Mouse (Mus musculus) heart, embryonic 16.5 days (tissue): Measurements from ENCODE around the gene Ficd. TPM values are rescaled to one million over a fixed set of nuclear protein-coding genes. Genes with fewer than 3 reads are reported as not detected.

Experiments used
- ATAC-seq: fragments of 200-750 bp; cut with Nextera tagmentation; replicated peaks from 2 replicates; pipeline ENCODE4 v1.8.0; 2017; ENCODE audit warnings: moderate number of reproducible peaks; ENCODE audit not compliant: insufficient read depth, low FRiP score; ENCODE audit errors: extremely low read depth
- H3K27ac ChIP-seq: fragments of 300-500 bp; sonication (generic); 2 replicates; pipeline ENCODE4 v1.5.1; 2014; ENCODE audit warnings: mild to moderate bottlenecking, low read length, control low read depth, moderate library complexity
- H3K27me3 ChIP-seq: fragments of 300-500 bp; sonication (generic); 2 replicates; pipeline ENCODE4 v1.6.1; 2014; ENCODE audit warnings: low read length, mixed read lengths; ENCODE audit not compliant: control insufficient read depth, insufficient read depth
- H3K36me3 ChIP-seq: fragments of 300-500 bp; sonication (generic); 2 replicates; pipeline ENCODE4 v1.6.1; 2014; ENCODE audit not compliant: control insufficient read depth, insufficient read depth
- H3K4me1 ChIP-seq: fragments of 300-500 bp; sonication (generic); 2 replicates; pipeline ENCODE4 v1.6.1; 2014; ENCODE audit warnings: low read length, mixed read lengths; ENCODE audit not compliant: control insufficient read depth, insufficient read depth
- H3K4me2 ChIP-seq: fragments of 300-500 bp; sonication (generic); 2 replicates; pipeline ENCODE4 v1.6.1; 2014; ENCODE audit warnings: low read depth, mild to moderate bottlenecking, control low read depth, low read length
- H3K4me3 ChIP-seq: fragments of 300-500 bp; sonication (generic); 2 replicates; pipeline ENCODE4 v1.5.1; 2014; ENCODE audit warnings: mild to moderate bottlenecking, control low read depth, low read length
- H3K9ac ChIP-seq: fragments of 300-500 bp; sonication (generic); 2 replicates; pipeline ENCODE4 v1.6.1; 2014; ENCODE audit warnings: low read length, control low read depth
- H3K9me3 ChIP-seq: fragments of 300-500 bp; sonication (generic); replicated peaks from 2 replicates; pipeline ENCODE4 v1.6.1; 2016; ENCODE audit warnings: low read length; ENCODE audit not compliant: control insufficient read depth
- WGBS: fragments of 180-500 bp; shearing (Covaris S2); extraction: QIAGEN DNeasy Blood & Tissue Kit; methylation state at CpG from one replicate; pipeline ENCODE4 v1.1.7; 2014; 5-methylcytosine and 5-hydroxymethylcytosine counted together
- polyA plus RNA-seq: library from polyadenylated mRNA; unstranded; fragments of >200 nt; fragmentation: Nextera tagmentation; extraction: Ambion mirVana; gene quantifications from 2 replicates; pipeline ENCODE4 v1.2.1, GENCODE M21; 2015

Gene Ficd
- polyA plus RNA-seq, 1 experiment from 2014 or later: 6.3 TPM

GRCm38 (mm10) chr5:113736522-113737164, 1.0 kb downstream of the Ficd start:
- H3K27me3 ChIP-seq: no peaks in the 10 kb centered on the region
- H3K27ac ChIP-seq: peak overlapping the region; percentile 91; the same call in 1 of the 2 replicates
- 34% methylated on average over 15 of the region's 15 CpGs for WGBS
- ATAC-seq: no peak
- H3K36me3 ChIP-seq: peaks cover 27% of the 10 kb centered on the region
- H3K4me3 ChIP-seq: peak overlapping the region; percentile 81
- H3K4me1 ChIP-seq: peaks cover 14% of the 10 kb centered on the region
- H3K4me2 ChIP-seq: peak overlapping the region; percentile 92
- peak overlapping the region; percentile 80 for H3K9ac ChIP-seq
- no peaks in the 10 kb centered on the region for H3K9me3 ChIP-seq

DNA sequence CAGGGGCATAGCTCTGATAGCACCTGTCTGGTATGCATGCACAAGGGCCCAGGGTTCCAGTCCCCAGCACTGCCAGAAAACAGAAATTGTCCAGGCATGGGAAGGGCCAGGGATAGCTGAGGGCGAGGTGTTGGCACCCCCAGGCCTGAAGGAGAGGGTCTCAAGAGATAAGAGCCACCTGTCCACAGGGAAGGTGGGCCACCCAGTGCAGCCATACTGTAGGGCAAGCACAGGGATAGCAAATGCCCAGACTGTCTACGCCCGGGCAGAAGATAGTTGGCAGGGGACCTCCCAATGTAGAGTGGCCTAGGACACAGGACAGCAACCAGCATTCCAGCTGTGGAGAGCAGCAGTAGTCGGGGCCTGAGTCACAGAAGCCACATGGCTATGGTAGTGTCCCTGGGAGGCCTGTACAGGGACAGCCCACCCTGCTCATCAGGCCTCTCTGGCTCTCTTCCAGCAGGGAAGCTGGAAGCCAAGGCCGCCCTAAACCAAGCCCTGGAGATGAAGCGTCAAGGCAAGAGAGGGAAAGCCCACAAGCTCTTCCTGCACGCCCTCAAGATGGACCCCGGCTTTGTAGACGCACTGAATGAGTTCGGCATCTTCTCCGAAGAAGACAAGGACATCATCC, 2.1 kb downstream of the Ficd start:
- 80% methylated on average over 11 of the region's 11 CpGs for WGBS
- H3K4me1 ChIP-seq: peaks cover 14% of the 10 kb centered on the region
- no peak overlapping the region for H3K4me3 ChIP-seq
- H3K9me3 ChIP-seq: no peaks in the 10 kb centered on the region
- peaks cover 32% of the 10 kb centered on the region for H3K36me3 ChIP-seq
- no peak overlapping the region for H3K9ac ChIP-seq
- ATAC-seq: no peak
- no peak overlapping the region for H3K27ac ChIP-seq
- no peak overlapping the region for H3K4me2 ChIP-seq
- H3K27me3 ChIP-seq: no peaks in the 10 kb centered on the region

DNA sequence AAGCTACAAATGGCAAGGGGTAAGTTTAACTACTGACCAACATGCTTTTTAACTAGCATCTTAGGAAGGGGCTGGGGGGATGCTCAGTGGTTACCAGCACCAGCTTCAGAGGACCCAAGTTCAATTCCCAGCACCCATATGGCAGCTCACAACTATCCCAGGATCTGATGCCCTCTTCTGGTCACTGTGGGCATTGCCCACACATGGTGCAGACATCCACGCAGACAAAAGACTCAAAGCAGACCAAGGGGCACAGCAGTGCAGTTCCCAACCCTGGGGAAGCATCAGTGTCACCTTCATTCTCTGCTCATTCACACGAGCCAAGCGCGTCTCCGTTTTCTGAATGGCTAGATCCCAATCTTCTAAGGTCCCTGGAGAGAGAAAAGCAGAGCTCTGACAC, 12.0 kb downstream of the Ficd start:
- Histone ChIP-seq H3K4me2 (no peak overlapping the region), H3K9ac (no peak overlapping the region), H3K9me3 (no peaks in the 10 kb centered on the region), H3K27ac (no peak overlapping the region), H3K27me3 (no peaks in the 10 kb centered on the region), H3K36me3 (peaks cover 94% of the 10 kb centered on the region), H3K4me1 (no peaks in the 10 kb centered on the region), H3K4me3 (no peak overlapping the region)
- 94% methylated on average over 5 of the region's 5 CpGs for WGBS
- no peak for ATAC-seq

DNA sequence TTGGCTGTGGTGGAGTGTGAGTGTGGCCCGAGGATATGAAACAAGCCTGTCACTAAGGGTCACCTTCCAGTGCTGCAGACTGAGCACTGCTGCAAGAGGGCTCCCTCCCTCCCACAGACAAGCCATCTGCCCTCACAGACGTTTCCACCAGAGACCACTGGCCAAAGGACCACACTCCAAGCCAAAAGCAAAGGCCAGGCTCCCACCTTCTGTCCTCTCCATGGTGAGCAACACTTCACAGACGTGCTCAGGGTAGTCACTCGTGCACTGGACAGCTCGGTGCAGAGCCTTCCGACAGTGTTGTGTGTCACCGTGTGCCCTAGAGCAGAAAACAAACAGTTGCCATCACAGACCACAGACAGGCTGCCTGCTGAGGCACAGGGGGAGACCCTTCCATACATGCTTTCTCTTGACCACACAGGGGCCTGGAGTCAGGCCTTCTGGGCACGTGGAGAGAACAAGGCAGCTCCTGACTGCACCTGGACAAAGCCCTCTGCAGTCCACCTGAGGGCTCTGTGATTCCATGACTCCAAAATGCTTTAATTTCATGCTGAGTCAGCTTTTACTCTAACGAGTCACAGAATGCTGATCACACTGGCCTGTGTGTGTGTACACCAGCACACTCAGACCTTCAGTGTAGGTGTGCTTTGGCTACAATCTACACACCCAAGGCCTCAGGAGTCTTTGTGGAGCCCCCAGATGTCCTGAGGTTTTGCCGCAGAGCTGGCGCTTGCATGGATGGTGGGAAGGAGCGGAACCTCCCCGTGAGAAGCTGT, 13.1 kb downstream of the Ficd start:
- H3K27me3 ChIP-seq: no peaks in the 10 kb centered on the region

DNA sequence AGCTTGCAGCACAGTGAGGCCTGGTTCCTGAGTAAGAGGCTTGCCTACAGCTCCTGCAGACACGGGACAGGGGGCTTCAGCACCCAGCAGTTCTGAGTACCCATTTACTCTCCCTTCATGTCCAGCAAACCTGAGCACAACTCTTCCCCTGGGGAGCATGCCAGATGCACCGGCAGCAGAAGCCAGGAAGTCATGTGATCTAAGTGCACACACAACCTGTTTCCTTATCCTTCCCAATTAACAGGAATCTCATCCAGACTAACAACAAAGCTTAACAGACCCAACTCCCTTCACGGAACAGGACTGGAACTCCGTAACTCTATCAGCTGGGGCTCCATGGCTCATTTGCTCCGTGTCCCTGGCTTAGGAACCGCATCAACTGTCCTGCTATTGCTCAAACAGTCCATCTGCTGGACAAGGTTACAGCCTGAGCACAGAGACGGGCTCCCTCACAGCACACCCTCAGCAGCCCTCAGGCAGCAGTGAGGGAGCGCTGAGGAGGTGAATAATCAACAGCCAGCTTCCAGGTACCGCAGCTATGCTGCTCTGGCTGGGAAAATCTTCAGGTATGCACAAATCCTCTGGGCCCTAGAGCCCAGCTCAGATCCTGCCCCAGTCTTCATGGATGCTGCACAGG, 16.0 kb downstream of the Ficd start:
- no peak for ATAC-seq
- WGBS: 84% methylated on average over 9 of the region's 9 CpGs
- H3K9ac ChIP-seq: no peak overlapping the region
- H3K4me1 ChIP-seq: no peaks in the 10 kb centered on the region
- peaks cover 82% of the 10 kb centered on the region for H3K36me3 ChIP-seq
- no peak overlapping the region for H3K4me2 ChIP-seq
- H3K9me3 ChIP-seq: no peaks in the 10 kb centered on the region
- no peaks in the 10 kb centered on the region for H3K27me3 ChIP-seq
- no peak overlapping the region for H3K4me3 ChIP-seq
- H3K27ac ChIP-seq: no peak overlapping the region

More for the DNA sequence above, 13.1 kb downstream of the Ficd start:
- Histone ChIP-seq H3K27ac (no peak overlapping the region), H3K9me3 (no peaks in the 10 kb centered on the region), H3K4me3 (no peak overlapping the region), H3K4me2 (no peak overlapping the region), H3K9ac (no peak overlapping the region), H3K4me1 (no peaks in the 10 kb centered on the region), H3K36me3 (peaks cover 95% of the 10 kb centered on the region)
- no peak for ATAC-seq
- WGBS: 97% methylated on average over 13 of the region's 13 CpGs

DNA sequence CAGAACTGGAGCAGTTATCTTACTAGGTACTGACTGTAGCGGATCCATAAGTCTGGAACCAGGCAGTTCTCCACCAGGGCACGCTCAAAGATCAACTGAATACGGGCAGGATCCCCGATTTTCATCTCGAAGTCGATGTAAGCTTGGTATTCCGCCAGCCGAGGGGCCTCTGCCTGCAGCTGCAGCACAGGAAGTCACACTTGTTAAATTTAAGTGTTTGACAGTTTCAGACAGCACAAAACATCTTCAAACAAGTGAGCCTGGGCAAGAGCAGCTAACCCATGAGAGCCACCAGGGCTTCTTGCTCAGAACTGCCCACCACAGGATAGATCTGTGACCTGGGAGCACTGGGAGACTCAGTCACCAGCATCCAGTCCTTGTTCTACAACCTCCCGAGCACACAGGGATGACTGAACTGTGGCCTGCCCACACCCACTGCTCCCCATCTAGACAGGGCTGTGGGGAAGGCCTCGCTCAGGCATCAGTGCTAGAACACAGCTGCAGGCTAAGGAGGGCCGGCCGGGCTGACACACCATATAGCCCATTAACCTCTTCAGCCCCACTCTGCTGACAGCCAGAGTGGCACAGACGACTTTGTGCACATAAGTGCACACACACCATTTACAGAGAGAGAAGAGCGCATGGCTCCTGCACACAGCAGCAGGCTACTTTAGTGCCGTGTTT, 19.9 kb downstream of the Ficd start:
- Histone ChIP-seq H3K9me3 (no peaks in the 10 kb centered on the region), H3K4me2 (no peak overlapping the region), H3K9ac (no peak overlapping the region), H3K27ac (no peak overlapping the region), H3K27me3 (no peaks in the 10 kb centered on the region), H3K4me1 (no peaks in the 10 kb centered on the region), H3K36me3 (peaks cover 76% of the 10 kb centered on the region), H3K4me3 (no peak overlapping the region)
- ATAC-seq: no peak
- 83% methylated on average over 15 of the region's 15 CpGs for WGBS

GRCm38 (mm10) chr5:113761585-113761984, 26.0 kb downstream of the Ficd start:
- no peak overlapping the region for H3K9ac ChIP-seq
- peaks cover 2% of the 10 kb centered on the region; the same call in 1 of the 2 replicates for H3K4me1 ChIP-seq
- no peak overlapping the region for H3K27ac ChIP-seq
- H3K4me2 ChIP-seq: no peak overlapping the region
- WGBS: 96% methylated on average over 2 of the region's 2 CpGs
- no peak overlapping the region for H3K4me3 ChIP-seq
- H3K36me3 ChIP-seq: peaks cover 63% of the 10 kb centered on the region
- ATAC-seq: no peak
- H3K27me3 ChIP-seq: no peaks in the 10 kb centered on the region
- H3K9me3 ChIP-seq: no peaks in the 10 kb centered on the region

- no peak for ATAC-seq
- H3K4me1 ChIP-seq: peaks cover 4% of the 10 kb centered on the region
- no peak overlapping the region for H3K27ac ChIP-seq
- H3K4me2 ChIP-seq: no peak overlapping the region
- H3K36me3 ChIP-seq: peaks cover 56% of the 10 kb centered on the region
- no peaks in the 10 kb centered on the region for H3K9me3 ChIP-seq
- 84% methylated on average over 7 of the region's 7 CpGs for WGBS
- H3K4me3 ChIP-seq: no peak overlapping the region
- H3K9ac ChIP-seq: no peak overlapping the region
- no peaks in the 10 kb centered on the region for H3K27me3 ChIP-seq
Measured at GRCm38 (mm10) chr5:113764426-113764825, 28.8 kb downstream of the Ficd start.
